Mouse (Mus musculus): ENCODE results near the gene Gm49510. TPM values are rescaled to one million over a fixed set of nuclear protein-coding genes. Genes with fewer than 3 reads are reported as not detected.

Gene Gm49510
- polyA plus RNA-seq, 1 experiment = not detected

GRCm38 (mm10) chr15:78940325-78940724, 40.9 kb downstream of the Gm49510 start:
- 90% methylated on average over 13 of the region's 13 CpGs for WGBS
- DNase-seq = no peak
- no peaks in the 10 kb centered on the region for H3K27me3 ChIP-seq (replicated peaks; ENCODE audit: control insufficient read depth, insufficient read depth, low read length)
- no peak overlapping the region for H3K27ac ChIP-seq (ENCODE audit: insufficient read depth, low read depth, low read length)
- TF ChIP-seq CTCF (conservative IDR thresholded peaks at IDR 0.05; ENCODE audit: insufficient read depth, insufficient read length, low read depth, low read length) (no peak), POLR2A (IDR thresholded peaks at IDR 0.05; ENCODE audit: low read depth, low read length) (no peak)
- H3K36me3 ChIP-seq (ENCODE audit: control insufficient read depth, insufficient read depth, low read length) = no peaks in the 10 kb centered on the region
- no peak overlapping the region for H3K4me3 ChIP-seq (ENCODE audit: insufficient read depth, low read depth, low read length)
- H3K4me1 ChIP-seq (ENCODE audit: control insufficient read depth, insufficient read depth, low read length) = 0 out of 2 replicates have a peak, but pooled peaks cover 4% of the 10 kb centered on the region

- Histone ChIP-seq H3K27me3 (replicated peaks; ENCODE audit: control insufficient read depth, insufficient read depth, low read length) (no peaks in the 10 kb centered on the region), H3K4me3 (ENCODE audit: insufficient read depth, low read depth, low read length) (peak overlapping the region; percentile 52; the same call in 1 of the 2 replicates), H3K36me3 (ENCODE audit: control insufficient read depth, insufficient read depth, low read length) (no peaks in the 10 kb centered on the region), H3K4me1 (ENCODE audit: control insufficient read depth, insufficient read depth, low read length) (no peaks in the 10 kb centered on the region), H3K27ac (ENCODE audit: insufficient read depth, low read depth, low read length) (no peak overlapping the region)
- no peak for TF ChIP-seq POLR2A (IDR thresholded peaks at IDR 0.05; ENCODE audit: low read depth, low read length)
- peak; percentile 73 for TF ChIP-seq CTCF (conservative IDR thresholded peaks at IDR 0.05; ENCODE audit: insufficient read depth, insufficient read length, low read depth, low read length)
- peak; percentile 85 for DNase-seq
- 5% methylated on average over 9 of the region's 9 CpGs for WGBS
Measured at GRCm38 (mm10) chr15:78942663-78943062, 43.2 kb downstream of the Gm49510 start.

- no peak for TF ChIP-seq POLR2A (IDR thresholded peaks at IDR 0.05; ENCODE audit: low read depth, low read length)
- TF ChIP-seq CTCF (conservative IDR thresholded peaks at IDR 0.05; ENCODE audit: insufficient read depth, insufficient read length, low read depth, low read length) = no peak
- no peaks in the 10 kb centered on the region for H3K36me3 ChIP-seq (ENCODE audit: control insufficient read depth, insufficient read depth, low read length)
- H3K4me3 ChIP-seq (ENCODE audit: insufficient read depth, low read depth, low read length) = no peak overlapping the region
- DNase-seq = no peak
- 65% methylated on average over 7 of the region's 7 CpGs for WGBS
- no peaks in the 10 kb centered on the region for H3K27me3 ChIP-seq (replicated peaks; ENCODE audit: control insufficient read depth, insufficient read depth, low read length)
- no peak overlapping the region for H3K27ac ChIP-seq (ENCODE audit: insufficient read depth, low read depth, low read length)
- no peaks in the 10 kb centered on the region for H3K4me1 ChIP-seq (ENCODE audit: control insufficient read depth, insufficient read depth, low read length)
Measured at GRCm38 (mm10) chr15:78946232-78946631, 46.8 kb downstream of the Gm49510 start.

GRCm38 (mm10) chr15:78947657-78948056, 48.2 kb downstream of the Gm49510 start, which contains the start of gene Triobp:
Gene Triobp (plus strand): TSS chr15:78947724.
- peak; percentile 94 for DNase-seq
- Histone ChIP-seq H3K4me1 (ENCODE audit: control insufficient read depth, insufficient read depth, low read length) (no peaks in the 10 kb centered on the region), H3K27me3 (replicated peaks; ENCODE audit: control insufficient read depth, insufficient read depth, low read length) (no peaks in the 10 kb centered on the region), H3K4me3 (ENCODE audit: insufficient read depth, low read depth, low read length) (no peak within 1 kb of the TSS), H3K36me3 (ENCODE audit: control insufficient read depth, insufficient read depth, low read length) (no peaks in the 10 kb centered on the region), H3K27ac (ENCODE audit: insufficient read depth, low read depth, low read length) (no peak within 1 kb of the TSS)
- TF ChIP-seq CTCF (conservative IDR thresholded peaks at IDR 0.05; ENCODE audit: insufficient read depth, insufficient read length, low read depth, low read length) (no peak), POLR2A (IDR thresholded peaks at IDR 0.05; ENCODE audit: low read depth, low read length) (no peak)
- under 1% methylated on average over 24 of the region's 24 CpGs for WGBS

- H3K4me1 ChIP-seq (ENCODE audit: control insufficient read depth, insufficient read depth, low read length) = no peaks in the 10 kb centered on the region
- TF ChIP-seq CTCF (conservative IDR thresholded peaks at IDR 0.05; ENCODE audit: insufficient read depth, insufficient read length, low read depth, low read length) (no peak), POLR2A (IDR thresholded peaks at IDR 0.05; ENCODE audit: low read depth, low read length) (no peak)
- H3K27ac ChIP-seq (ENCODE audit: insufficient read depth, low read depth, low read length) = no peak overlapping the region
- no peaks in the 10 kb centered on the region for H3K27me3 ChIP-seq (replicated peaks; ENCODE audit: control insufficient read depth, insufficient read depth, low read length)
- H3K36me3 ChIP-seq (ENCODE audit: control insufficient read depth, insufficient read depth, low read length) = no peaks in the 10 kb centered on the region
- H3K4me3 ChIP-seq (ENCODE audit: insufficient read depth, low read depth, low read length) = no peak overlapping the region
- DNase-seq = no peak
- 8% methylated on average over 11 of the region's 11 CpGs for WGBS
Measured at GRCm38 (mm10) chr15:78948152-78948725, 48.8 kb downstream of the Gm49510 start.

GRCm38 (mm10) chr15:78948883-78949282, 49.4 kb downstream of the Gm49510 start:
- no peak overlapping the region for H3K27ac ChIP-seq (ENCODE audit: insufficient read depth, low read depth, low read length)
- TF ChIP-seq CTCF (conservative IDR thresholded peaks at IDR 0.05; ENCODE audit: insufficient read depth, insufficient read length, low read depth, low read length) (no peak), POLR2A (IDR thresholded peaks at IDR 0.05; ENCODE audit: low read depth, low read length) (no peak)
- WGBS = 96% methylated on average over 3 of the region's 3 CpGs
- no peaks in the 10 kb centered on the region for H3K27me3 ChIP-seq (replicated peaks; ENCODE audit: control insufficient read depth, insufficient read depth, low read length)
- no peak overlapping the region for H3K4me3 ChIP-seq (ENCODE audit: insufficient read depth, low read depth, low read length)
- no peaks in the 10 kb centered on the region for H3K36me3 ChIP-seq (ENCODE audit: control insufficient read depth, insufficient read depth, low read length)
- H3K4me1 ChIP-seq (ENCODE audit: control insufficient read depth, insufficient read depth, low read length) = no peaks in the 10 kb centered on the region
- no peak for DNase-seq

- Histone ChIP-seq H3K27me3 (replicated peaks; ENCODE audit: control insufficient read depth, insufficient read depth, low read length) (no peaks in the 10 kb centered on the region), H3K4me1 (ENCODE audit: control insufficient read depth, insufficient read depth, low read length) (no peaks in the 10 kb centered on the region), H3K4me3 (ENCODE audit: insufficient read depth, low read depth, low read length) (no peak overlapping the region), H3K27ac (ENCODE audit: insufficient read depth, low read depth, low read length) (no peak overlapping the region), H3K36me3 (ENCODE audit: control insufficient read depth, insufficient read depth, low read length) (no peaks in the 10 kb centered on the region)
- WGBS = 79% methylated on average over 3 of the region's 3 CpGs
- no peak for TF ChIP-seq POLR2A (IDR thresholded peaks at IDR 0.05; ENCODE audit: low read depth, low read length)
- no peak for TF ChIP-seq CTCF (conservative IDR thresholded peaks at IDR 0.05; ENCODE audit: insufficient read depth, insufficient read length, low read depth, low read length)
- DNase-seq = no peak
Measured at GRCm38 (mm10) chr15:78955663-78956062, 56.2 kb downstream of the Gm49510 start.

Data from kidney, adult 2 months (tissue).